Mouse (Mus musculus) heart, postnatal 36 days (tissue): ENCODE measurements at regions not wholly inside any gene's neighbourhood (a gene's known extent, or its start where the extent isn't known, plus 50 kb on each side); places are given as distances from the start of the nearest gene placed in this dataset.

Source experiments
- DNase-seq, 2 experiments: peaks; one replicate each; pipeline ENCODE4 v3.0.0; 2021 to 2022
- intact Hi-C: fragments of 180-260 bp; cut with DNase I; formaldehyde crosslinking; loops from one replicate; pipeline ENCODE4 v1.15.1; 2025

DNA sequence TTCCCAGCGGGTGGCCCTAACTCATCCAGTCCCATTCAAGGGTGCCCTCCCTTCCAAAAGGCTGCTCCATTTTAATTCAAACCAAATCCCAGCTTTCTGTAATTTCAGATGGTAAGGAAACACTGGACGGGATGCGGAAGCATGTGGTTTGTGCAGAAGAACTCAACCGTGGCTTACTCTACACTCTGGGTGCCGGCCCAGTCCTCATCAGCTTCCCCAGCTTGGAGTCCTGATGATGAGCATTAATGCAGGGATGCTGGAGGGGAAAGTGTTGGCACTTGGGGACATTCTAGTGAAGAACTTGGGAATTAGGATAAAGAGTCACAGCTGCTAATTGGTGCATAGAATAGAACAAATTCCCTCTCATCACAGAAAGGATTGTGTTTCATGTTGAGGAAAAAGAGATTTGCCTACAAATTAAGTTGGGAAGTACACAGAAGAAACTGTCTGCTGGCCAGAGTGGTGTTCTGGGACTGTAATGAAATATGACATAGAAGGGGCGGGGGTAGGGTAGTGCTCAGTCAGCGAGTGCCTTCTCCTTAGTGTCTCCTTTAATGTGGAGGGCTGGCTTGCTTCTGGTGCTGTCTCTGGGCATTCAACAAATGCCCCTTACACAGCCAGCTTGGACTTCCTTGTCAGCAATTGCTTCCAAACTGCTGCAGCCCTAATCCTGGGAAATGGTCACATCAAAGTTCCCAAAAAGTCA, 285.0 kb upstream of the Bmper start:
- intact Hi-C loops, result no loop called here
- no peak for DNase-seq

DNA sequence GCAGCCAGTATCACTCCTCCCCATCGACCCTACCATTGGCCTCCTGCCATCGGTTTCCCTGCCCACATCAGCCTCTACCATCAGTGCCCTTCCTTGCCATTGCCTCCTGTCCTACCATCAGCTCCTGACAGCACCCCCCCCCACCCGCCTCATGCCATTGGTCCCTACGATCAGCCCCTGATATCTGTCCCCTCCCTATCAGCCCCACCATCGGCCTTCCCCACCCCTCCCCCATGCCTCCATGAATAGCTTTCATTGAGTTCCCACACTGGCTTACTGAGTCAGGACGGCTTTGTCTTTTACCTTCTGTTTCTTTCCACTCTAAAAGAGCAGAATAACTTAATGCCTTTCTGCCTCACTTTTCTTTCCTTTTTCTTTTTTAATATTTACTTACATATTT, 277.9 kb upstream of the Bmper start:
- intact Hi-C loops, result no loop called here
- DNase-seq, result no peak

DNA sequence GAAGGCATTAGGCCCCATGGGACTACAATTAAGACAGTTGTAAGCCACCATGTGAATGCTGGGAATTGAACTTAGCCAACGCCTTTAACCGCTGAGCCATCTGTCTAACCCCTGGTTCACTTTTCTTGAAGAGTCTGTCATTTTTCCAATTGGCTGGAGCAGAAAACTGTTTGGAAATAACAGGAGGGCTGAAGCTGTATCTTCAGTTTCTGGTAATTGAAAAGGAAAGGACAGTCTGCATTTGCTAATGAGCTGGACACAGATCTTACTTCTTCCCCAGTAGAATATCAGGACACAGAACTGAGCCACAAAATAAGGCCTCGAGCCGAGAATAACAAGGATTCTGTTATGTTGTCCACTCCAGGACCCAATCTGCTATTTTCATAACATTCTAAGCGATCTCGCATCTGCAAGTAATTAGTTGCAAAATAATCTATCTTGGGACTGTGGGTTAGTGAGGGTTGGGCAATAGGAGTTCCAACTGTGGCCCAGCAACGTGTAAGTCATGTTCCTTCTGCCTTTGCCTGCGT, 277.4 kb upstream of the Bmper start:
- DNase-seq, result peak in 1 of 2 experiments; percentile 7

DNA sequence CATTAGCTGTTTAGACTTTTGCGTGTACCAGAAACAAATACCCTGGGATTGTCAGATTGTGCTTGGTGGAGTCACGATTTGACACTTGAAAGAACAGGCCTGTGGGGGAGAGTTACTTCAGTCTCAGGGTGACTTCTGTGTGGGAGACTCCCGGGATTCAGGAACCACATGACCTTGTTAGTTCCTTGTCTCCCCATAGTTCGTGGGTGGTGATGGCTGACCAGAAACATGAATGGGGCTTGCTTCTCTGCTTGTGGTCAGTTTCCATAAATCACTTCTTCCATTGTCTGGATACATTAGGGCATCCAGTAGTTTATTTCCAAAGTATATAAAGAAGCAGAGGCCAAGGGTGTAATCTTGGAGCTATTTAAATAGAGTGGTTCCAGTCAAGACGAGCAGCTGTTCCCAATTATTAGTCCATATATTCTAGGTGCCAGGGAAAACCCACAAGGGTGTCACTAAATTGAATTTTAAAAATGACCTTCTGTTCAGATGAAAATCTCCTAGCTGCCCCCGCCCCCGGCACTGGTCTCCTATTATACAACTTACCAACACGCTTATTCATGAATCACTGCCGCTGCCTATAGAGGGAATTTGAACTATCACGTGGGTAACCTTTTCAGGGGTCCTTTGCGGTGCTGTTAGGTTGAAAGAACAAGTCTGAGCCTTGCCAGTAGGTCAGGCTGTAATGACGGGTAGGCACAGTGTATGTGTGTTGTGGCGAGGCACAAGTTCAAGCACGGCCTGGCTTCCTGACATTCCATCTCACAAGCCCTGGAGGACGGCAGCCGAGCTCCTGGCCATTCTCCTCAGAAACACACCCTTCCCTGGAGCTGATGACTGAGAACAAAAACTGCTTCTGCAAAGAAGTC, 270.1 kb upstream of the Bmper start:
- intact Hi-C loops, result no loop called here
- DNase-seq, result no peak

More for the DNA sequence above, 277.4 kb upstream of the Bmper start:
- intact Hi-C loops, result no loop called here

DNA sequence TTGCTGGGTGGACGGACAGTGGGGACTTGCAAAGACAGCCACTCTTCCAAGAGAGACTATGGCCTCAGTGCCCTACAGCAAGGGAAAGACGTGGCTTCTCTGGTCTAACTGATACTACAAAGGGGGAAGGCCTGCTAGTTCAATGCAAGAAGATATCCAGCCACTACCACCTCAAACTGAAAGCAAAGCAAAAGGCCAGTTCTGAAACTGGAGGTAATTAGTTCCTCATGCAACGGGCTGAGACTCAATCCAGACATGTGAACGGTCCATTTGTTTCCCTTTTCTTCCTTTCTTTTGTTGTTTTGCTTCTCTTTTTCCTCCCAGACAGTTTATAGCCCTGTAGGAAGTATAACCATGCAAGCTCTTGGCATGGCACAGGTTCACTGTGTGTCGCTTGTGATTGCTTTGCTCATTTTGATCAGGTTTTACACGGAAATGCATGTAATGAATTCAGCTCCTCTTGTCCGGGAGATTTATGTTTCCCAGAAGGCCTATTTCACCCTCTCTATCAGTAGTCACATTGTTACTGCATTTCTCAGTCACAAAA, 260.5 kb upstream of the Bmper start:
- DNase-seq, result no peak
- intact Hi-C loops, result no loop called here

DNA sequence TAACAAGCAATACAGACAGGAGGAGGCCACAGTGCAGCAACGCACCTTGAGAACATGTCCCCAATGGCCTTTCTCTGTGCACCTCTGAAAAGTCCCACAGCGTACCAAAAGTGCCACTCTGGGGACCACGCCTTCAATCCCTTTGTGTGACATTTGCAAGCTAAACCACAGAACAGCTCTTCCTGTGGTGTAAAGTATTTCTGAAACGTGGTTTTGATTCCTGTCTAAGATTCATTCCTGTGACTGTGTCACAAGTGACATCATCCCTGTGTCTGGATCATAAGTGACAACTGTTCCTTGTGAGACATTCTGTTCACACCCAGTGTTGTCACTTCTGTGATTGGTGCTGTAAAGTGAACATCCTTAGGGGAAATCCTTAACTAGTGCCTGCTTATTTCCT, 251.6 kb upstream of the Bmper start:
- intact Hi-C loops, result no loop called here
- DNase-seq, result no peak

DNA sequence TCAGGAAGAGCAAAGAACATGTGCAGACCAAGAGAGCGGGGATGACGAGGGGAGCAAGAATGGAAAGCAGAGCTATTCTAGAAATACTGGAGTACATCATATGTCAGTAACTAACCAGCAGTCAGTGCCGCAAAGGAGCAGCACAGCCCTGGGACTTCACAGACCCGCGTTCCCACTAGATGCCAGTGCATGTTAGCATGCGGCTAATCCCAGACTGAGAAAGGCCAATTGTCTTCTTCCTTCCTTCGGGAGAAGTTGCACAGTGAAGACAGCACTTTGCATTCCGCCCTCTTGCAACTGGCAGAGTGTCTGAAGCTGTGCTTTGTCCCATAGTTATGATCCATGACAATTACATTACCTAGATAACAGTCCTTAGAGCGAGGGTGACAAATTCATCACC, 246.1 kb upstream of the Bmper start:
- intact Hi-C loops, result no loop called here
- no peak for DNase-seq

DNA sequence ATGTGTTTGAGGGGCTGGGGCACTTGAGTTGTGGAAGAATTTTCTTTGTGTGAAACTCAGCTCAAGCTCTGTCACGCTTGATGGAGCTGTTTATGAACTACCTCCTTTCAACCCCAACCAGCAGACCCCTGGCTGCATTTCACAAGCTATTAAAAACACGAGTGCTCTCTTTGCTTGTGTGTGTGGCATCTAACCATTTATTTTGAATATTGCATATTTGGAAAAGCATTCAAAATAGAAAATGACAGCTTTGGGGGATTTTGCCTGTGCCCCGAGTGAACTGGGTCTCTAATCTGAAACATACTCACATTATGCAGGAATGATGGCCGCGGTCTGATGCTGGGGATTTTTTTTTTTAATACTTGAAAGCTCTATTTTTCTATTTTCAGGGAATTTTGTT, 243.2 kb upstream of the Bmper start:
- DNase-seq, result no peak
- intact Hi-C loops, result no loop called here

DNA sequence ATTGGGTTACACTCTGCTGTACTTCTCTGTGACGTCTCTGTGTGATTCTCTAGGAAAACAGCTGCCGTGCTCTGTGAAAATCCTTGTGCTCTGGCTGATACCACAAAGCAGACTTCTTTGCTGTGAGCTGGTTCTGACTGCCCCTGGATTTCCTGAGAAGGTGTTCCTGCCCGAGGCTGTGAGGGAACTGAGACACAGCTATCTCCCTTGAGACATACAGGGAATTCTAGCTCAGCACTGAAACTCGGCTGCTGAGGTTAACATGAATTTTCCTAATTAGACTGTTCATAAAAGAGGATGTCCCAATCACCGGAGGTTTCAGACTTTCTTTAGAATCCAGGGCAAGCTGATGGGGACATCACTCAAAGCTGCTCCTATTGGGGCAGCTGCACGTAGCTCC, 233.4 kb upstream of the Bmper start:
- intact Hi-C loops, result no loop called here
- DNase-seq, result no peak

DNA sequence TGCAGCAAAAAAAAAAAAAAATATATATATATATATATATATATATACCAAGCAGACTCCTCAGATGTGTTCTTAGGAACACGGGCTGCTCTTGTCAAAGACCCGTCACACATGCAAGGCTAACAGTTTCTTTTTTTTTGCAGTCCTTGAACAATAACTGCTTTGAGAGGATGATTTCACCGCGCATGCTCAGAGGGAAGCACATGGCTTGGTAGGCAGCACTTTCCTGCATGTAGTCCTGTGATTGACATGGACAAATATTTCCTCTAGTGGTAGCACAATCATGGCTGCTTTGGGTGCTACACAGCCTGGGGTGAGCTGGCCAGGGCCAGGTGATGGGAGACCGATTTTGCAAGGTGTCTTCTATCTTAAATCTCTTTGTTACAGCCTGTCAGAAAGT, 229.3 kb upstream of the Bmper start:
- DNase-seq, result no peak
- intact Hi-C loops, result no loop called here

DNA sequence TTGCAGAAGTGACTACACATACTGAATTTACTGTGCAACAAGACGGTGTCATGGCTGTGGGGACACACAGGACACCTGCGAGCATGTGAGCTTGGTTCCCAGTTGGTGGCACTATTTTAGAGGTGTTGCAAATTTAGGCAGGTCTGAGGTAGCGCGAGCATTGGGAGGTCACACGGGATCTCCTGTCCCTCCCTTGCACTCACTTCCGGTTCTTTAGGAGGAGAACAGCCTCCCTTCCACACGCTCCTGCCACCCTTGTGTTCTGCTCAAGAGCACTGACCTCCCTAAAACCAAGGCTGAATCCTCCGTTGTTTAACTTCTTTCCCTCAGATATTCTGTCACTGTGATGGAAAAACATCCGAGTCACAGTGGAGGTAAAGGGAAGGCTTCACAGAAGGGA, 227.3 kb upstream of the Bmper start:
- intact Hi-C loops, result no loop called here
- DNase-seq, result no peak

DNA sequence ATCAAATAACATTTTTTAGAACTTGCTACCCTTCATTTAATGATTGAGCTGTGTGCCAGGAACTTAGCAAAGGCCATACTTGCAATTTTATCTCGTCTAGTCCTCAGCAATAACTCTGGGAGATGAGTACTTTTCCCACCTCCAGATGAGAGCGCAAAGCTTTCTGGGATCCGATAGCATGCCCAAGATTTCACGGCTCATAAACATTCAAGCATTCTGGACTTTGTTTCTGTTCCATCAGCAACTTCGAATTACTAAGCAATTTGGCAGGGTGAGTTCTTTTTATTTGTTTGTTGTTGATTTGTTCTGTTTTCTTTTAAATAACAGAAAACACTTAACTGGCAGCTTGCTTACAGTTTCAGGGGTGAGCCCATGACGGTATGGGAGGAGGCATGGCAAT, 224.6 kb upstream of the Bmper start:
- intact Hi-C loops, result no loop called here
- no peak for DNase-seq

DNA sequence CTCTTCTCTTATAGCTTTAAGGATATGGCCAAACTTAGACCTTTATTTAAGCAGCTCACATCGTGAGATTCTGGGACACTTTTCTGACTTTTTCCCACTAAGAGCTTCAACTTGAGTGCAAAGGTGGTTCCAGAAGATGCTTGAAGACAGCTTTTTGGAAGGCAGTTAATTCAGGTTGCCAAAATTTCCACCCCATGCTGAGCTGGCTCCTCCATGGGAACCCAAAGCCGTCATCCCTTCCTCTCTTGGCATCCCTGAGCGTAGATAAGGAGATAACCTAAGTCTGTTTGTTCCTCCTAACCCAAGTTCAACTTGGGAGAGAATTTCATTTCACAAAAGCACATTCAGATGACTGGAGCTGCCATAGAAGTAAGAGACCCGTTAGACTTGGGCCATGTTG, 223.7 kb upstream of the Bmper start:
- intact Hi-C loops, result no loop called here
- DNase-seq, result no peak

DNA sequence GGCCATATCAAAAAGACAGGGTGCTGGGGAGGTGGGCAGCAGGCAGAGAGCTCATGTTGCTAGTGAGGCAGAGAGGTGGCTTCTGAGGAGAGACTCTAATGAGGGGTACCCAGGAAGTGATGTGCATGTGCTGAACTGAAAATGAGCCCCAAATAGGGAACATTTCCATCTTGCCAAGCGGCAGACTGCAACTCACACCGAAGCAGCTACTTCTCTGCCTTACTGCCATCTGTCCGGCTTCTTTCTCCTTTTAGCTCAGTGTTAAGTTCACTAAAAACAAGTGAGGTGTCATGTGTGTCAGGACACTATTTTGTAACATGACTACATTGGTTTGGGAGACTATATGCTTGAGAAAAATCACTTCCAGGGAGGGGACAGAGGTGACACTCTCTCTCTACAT, 222.7 kb upstream of the Bmper start:
- intact Hi-C loops, result no loop called here
- no peak for DNase-seq

DNA sequence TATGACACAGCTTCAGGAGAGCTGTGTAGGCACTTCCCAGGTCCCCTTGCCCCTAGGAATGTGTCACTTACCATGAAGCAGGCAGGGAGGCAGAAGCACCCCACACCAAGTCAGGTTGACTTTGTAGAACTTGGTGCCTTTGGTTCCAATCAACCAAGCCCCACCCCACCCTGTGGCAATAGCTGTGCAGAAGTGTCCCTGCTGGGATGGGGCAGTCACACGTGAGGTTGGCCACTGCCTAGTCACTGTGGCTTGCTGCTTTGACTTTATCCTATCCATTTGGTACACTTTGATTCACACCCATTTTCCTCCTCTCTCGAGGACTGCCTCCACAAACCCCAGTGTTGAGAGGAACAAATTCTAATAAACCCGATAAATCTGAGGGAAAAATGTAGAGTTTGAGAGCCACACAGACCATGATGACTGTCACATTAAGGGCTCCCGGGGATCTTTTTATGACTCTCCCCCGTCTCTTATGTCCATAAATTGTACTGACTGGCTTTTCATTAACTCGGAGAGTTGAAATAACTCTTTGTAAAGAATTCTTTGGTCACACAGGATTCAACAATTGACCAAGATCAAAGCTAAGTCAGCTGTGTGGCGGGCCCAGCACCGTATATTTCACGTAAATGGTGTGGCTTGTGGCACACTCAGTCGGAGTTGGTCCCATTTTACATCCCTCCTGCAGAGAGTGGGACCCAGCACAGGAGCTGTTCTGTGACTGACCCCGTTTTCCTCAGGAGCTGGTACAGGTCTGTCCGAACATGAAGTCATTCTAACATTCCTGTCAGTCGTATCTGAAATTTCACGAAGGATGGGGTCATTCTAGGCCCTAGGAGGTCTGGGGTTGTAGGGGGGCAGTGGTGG, 219.4 kb upstream of the Bmper start:
- intact Hi-C loops, result no loop called here
- DNase-seq, result no peak

DNA sequence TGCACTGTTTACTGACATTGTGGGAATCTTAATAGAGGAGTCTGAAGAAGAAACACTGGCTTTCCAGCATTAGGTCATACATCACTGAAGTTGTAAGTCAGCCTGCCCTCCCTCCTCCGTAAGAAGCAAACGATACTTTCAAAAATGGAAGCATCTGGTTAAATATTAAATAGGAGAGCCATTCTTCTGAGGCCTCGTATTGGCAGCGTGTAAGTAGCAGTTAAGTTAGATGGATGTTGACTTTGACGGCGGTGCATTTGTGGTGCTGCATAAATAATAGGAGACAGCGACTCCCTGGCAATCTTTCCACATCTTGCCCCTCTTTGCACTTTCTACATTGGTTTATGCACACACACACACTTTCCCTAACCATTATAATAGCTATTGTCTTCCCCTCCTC, 217.9 kb upstream of the Bmper start:
- intact Hi-C loops, result no loop called here
- no peak for DNase-seq

DNA sequence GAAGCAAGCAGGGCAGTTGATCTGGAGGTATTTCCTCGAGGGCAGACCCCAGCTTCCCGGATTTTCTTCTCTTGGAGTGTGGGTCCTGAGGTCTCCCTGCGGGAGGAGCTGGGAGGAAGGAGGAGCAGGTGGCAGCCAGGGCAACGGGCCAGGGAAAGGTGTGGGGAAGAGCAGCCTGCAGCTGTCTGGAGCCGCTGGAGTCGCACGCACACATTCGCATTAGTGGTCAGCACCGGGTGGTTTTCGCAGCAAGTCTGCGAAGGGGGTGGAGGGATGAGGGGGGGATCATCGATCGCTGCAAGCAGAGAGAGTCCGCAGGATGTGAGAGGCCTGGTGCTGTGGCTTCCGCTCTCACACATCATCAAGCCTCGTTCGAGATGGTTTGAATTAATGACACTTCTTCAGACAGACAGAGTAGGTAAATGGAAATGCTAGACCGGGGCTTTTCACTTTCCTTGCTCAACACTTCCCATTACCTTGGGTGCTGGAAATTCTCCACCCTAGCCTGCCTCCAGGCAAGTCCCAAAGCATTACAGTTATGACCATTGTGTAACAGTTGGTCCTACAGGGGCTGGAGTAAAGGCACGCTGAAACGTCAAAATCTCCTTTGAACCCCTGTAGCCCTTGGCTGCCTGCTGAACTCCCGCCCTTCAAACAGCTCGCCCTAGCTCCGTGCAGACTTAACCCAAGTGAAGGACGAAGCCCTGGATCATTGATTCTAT, 213.3 kb upstream of the Bmper start:
- no peak for DNase-seq
- intact Hi-C loops, result loop anchor here (5.0 to 10.0 kb wide), 2 partner anchors 217 to 295 kb away; no protein-coding TSS in a partner anchor

DNA sequence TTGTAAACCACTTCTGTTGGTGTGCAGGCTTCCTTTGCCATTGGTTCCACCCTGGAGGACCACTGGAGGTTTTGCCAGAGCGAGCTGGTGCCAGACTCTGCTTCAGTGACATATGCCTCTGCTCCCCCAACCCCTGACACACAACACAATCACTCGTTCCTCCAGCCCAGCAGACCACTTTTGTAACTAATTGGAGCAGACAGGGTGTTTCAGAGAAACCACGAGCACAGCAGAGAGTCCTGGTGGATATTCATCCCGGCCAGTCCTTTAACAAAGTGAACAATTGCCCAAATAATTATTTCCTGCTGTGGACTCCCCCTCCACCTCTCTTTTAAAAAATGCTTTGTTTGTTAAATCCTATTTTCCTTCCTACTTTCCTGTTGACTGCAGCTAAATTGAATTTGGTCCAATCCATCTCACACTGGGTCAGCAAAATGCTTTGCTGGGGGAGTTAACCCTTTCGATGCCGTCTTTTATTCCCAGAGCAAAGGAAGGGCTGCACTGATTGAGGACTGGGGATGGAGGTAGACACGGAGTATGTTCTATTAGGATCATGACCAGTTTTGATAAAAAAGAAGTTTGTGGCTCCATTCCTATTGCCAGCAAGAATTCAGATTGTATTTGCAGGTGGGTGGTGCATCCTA, 211.4 kb upstream of the Bmper start:
- no peak for DNase-seq
- intact Hi-C loops, result loop anchor here (5.0 to 10.0 kb wide), 2 partner anchors 219 to 297 kb away; no protein-coding TSS in a partner anchor

DNA sequence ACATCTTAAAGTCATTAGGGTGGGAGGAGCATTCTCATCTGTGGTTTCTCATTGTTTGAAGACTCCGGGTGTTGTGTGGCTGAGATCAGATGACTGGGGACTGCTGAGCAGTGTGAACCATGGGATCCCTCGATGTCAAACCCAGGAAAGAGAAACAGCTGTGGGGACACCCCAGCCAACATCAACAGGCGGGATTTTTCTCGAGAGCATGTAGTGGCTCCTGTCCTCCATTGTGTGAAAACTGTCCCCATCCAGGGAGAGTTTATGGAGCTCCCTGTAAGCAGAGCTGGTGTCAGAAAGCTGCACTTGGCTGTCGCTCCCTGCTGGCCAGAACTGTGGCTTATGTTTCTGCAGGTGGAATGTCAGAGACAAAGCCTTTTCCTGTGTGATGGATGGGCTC, 210.7 kb upstream of the Bmper start:
- intact Hi-C loops, result loop anchor here (5.0 to 10.0 kb wide), 2 partner anchors 220 to 297 kb away; no protein-coding TSS in a partner anchor
- peak in 1 of 2 experiments; percentile 20 for DNase-seq
